Mouse (Mus musculus) kidney, postnatal 0 days (tissue): ENCODE measurements at regions not wholly inside any gene's neighbourhood (a gene's known extent, or its start where the extent isn't known, plus 50 kb on each side); places are given as distances from the start of the nearest gene placed in this dataset.

Source experiments
- ATAC-seq: fragments of 200-750 bp; cut with Nextera tagmentation; replicated peaks from 2 replicates; pipeline ENCODE4 v1.8.0; 2017; ENCODE audit warnings: low read depth, moderate number of reproducible peaks, moderate TSS enrichment, moderate library complexity; ENCODE audit not compliant: low FRiP score
- DNase-seq: peaks from one replicate; pipeline ENCODE4 v3.0.0-alpha.2; 2016; ENCODE audit warnings: low spot score
- H3K27ac ChIP-seq: fragments of 300-500 bp; sonication (generic); 2 replicates; pipeline ENCODE4 v1.5.1; 2014; ENCODE audit warnings: mild to moderate bottlenecking
- H3K27me3 ChIP-seq: fragments of 300-500 bp; sonication (generic); 2 replicates; pipeline ENCODE4 v1.6.1; 2014; ENCODE audit warnings: low read length, mixed read lengths; ENCODE audit not compliant: insufficient read depth
- H3K36me3 ChIP-seq: fragments of 300-500 bp; sonication (generic); 2 replicates; pipeline ENCODE4 v1.6.1; 2014; ENCODE audit warnings: low read length, mixed read lengths; ENCODE audit not compliant: insufficient read depth
- H3K4me1 ChIP-seq: fragments of 300-500 bp; sonication (generic); replicated peaks from 2 replicates; pipeline ENCODE4 v1.6.1; 2014; ENCODE audit warnings: antibody characterized with exemption, low read length, mixed read lengths; ENCODE audit not compliant: insufficient read depth
- H3K4me2 ChIP-seq: fragments of 300-500 bp; sonication (generic); 2 replicates; pipeline ENCODE4 v1.6.1; 2014; ENCODE audit warnings: mild to moderate bottlenecking, low read length, moderate library complexity, mixed read lengths
- H3K4me3 ChIP-seq: fragments of 300-500 bp; sonication (generic); replicated peaks from 2 replicates; pipeline ENCODE4 v1.5.1; 2014; ENCODE audit warnings: low read depth, low read length
- H3K9ac ChIP-seq: fragments of 300-500 bp; sonication (generic); 2 replicates; pipeline ENCODE4 v1.6.1; 2014; ENCODE audit warnings: low read depth, low read length
- H3K9me3 ChIP-seq: fragments of 300-500 bp; sonication (generic); replicated peaks from 2 replicates; pipeline ENCODE4 v1.6.1; 2016; ENCODE audit warnings: low read length, inconsistent platforms, mixed read lengths
- CTCF ChIP-seq: IDR thresholded peaks from 2 replicates; pipeline ENCODE4 v1.5.1; 2016; ENCODE audit warnings: antibody characterized with exemption, low read depth, mild to moderate bottlenecking, moderate library complexity
- WGBS: fragments of 180-500 bp; shearing (Covaris S2); extraction: QIAGEN DNeasy Blood & Tissue Kit; methylation state at CpG from one replicate; pipeline ENCODE4 v1.1.7; 2014; 5-methylcytosine and 5-hydroxymethylcytosine counted together

GRCm38 (mm10) chr11:24377530-24377929, 299.7 kb downstream of the Bcl11a start:
- no peaks in the 10 kb centered on the region for H3K36me3 ChIP-seq
- H3K4me1 ChIP-seq: no peaks in the 10 kb centered on the region
- H3K27ac ChIP-seq: no peak overlapping the region
- no peak overlapping the region for H3K9ac ChIP-seq
- ATAC-seq (no peak), DNase-seq (no peak)
- 62% methylated on average over 2 of the region's 2 CpGs for WGBS
- no peak for TF ChIP-seq CTCF
- H3K4me3 ChIP-seq: no peak overlapping the region
- H3K9me3 ChIP-seq: no peaks in the 10 kb centered on the region
- H3K27me3 ChIP-seq: no peaks in the 10 kb centered on the region
- no peak overlapping the region for H3K4me2 ChIP-seq

GRCm38 (mm10) chr11:24390578-24390977, 312.7 kb downstream of the Bcl11a start:
- Histone ChIP-seq H3K27me3 (no peaks in the 10 kb centered on the region), H3K4me3 (no peak overlapping the region), H3K4me2 (no peak overlapping the region), H3K4me1 (no peaks in the 10 kb centered on the region), H3K9ac (no peak overlapping the region), H3K9me3 (no peaks in the 10 kb centered on the region), H3K36me3 (no peaks in the 10 kb centered on the region), H3K27ac (no peak overlapping the region)
- TF ChIP-seq CTCF: no peak
- DNase-seq (peak; percentile 24), ATAC-seq (no peak)
- 35% methylated on average over 5 of the region's 5 CpGs for WGBS

- no peak for DNase-seq
- H3K27ac ChIP-seq: no peak overlapping the region
- no peak for TF ChIP-seq CTCF
- ATAC-seq: no peak
- H3K36me3 ChIP-seq: no peaks in the 10 kb centered on the region
- 63% methylated on average over 1 of the region's 1 CpGs for WGBS
- H3K27me3 ChIP-seq: no peaks in the 10 kb centered on the region
- H3K4me3 ChIP-seq: no peak overlapping the region
- H3K9me3 ChIP-seq: no peaks in the 10 kb centered on the region
- no peak overlapping the region for H3K4me2 ChIP-seq
- no peaks in the 10 kb centered on the region for H3K4me1 ChIP-seq
- no peak overlapping the region for H3K9ac ChIP-seq
Observed at GRCm38 (mm10) chr11:24391385-24391784, 313.5 kb downstream of the Bcl11a start.

GRCm38 (mm10) chr11:24395478-24395877, 317.6 kb downstream of the Bcl11a start:
- 100% methylated on average over 2 of the region's 2 CpGs for WGBS
- Histone ChIP-seq H3K4me2 (no peak overlapping the region), H3K4me1 (no peaks in the 10 kb centered on the region), H3K4me3 (no peak overlapping the region), H3K9ac (no peak overlapping the region), H3K36me3 (no peaks in the 10 kb centered on the region), H3K27me3 (no peaks in the 10 kb centered on the region), H3K27ac (no peak overlapping the region), H3K9me3 (no peaks in the 10 kb centered on the region)
- TF ChIP-seq CTCF: no peak
- ATAC-seq (no peak), DNase-seq (no peak)

GRCm38 (mm10) chr11:24396911-24397310, 319.1 kb downstream of the Bcl11a start:
- H3K4me3 ChIP-seq: no peak overlapping the region
- DNase-seq (no peak), ATAC-seq (no peak)
- no peak overlapping the region for H3K4me2 ChIP-seq
- H3K27ac ChIP-seq: no peak overlapping the region
- WGBS: 84% methylated on average over 5 of the region's 5 CpGs
- H3K9ac ChIP-seq: no peak overlapping the region
- no peaks in the 10 kb centered on the region for H3K27me3 ChIP-seq
- H3K4me1 ChIP-seq: no peaks in the 10 kb centered on the region
- no peaks in the 10 kb centered on the region for H3K36me3 ChIP-seq
- H3K9me3 ChIP-seq: no peaks in the 10 kb centered on the region
- TF ChIP-seq CTCF: no peak

- Histone ChIP-seq H3K4me3 (no peak overlapping the region), H3K9me3 (no peaks in the 10 kb centered on the region), H3K36me3 (no peaks in the 10 kb centered on the region), H3K9ac (no peak overlapping the region), H3K27me3 (no peaks in the 10 kb centered on the region), H3K4me1 (no peaks in the 10 kb centered on the region), H3K4me2 (no peak overlapping the region), H3K27ac (no peak overlapping the region)
- WGBS: 72% methylated on average over 1 of the region's 1 CpGs
- ATAC-seq: no peak
- TF ChIP-seq CTCF: no peak
- no peak for DNase-seq
Observed at GRCm38 (mm10) chr11:24397710-24398109, 319.9 kb downstream of the Bcl11a start.

- no peak overlapping the region for H3K27ac ChIP-seq
- no peaks in the 10 kb centered on the region for H3K4me1 ChIP-seq
- no peak overlapping the region for H3K9ac ChIP-seq
- H3K4me3 ChIP-seq: no peak overlapping the region
- DNase-seq: no peak
- H3K27me3 ChIP-seq: no peaks in the 10 kb centered on the region
- no peak for ATAC-seq
- no peak for TF ChIP-seq CTCF
- no peaks in the 10 kb centered on the region for H3K9me3 ChIP-seq
- 64% methylated on average over 3 of the region's 3 CpGs for WGBS
- H3K36me3 ChIP-seq: no peaks in the 10 kb centered on the region
- H3K4me2 ChIP-seq: no peak overlapping the region
Observed at GRCm38 (mm10) chr11:24401151-24401550, 323.3 kb downstream of the Bcl11a start.
